ENCODE assay signal across 8 mouse cellular contexts in the genomic region with DNA sequence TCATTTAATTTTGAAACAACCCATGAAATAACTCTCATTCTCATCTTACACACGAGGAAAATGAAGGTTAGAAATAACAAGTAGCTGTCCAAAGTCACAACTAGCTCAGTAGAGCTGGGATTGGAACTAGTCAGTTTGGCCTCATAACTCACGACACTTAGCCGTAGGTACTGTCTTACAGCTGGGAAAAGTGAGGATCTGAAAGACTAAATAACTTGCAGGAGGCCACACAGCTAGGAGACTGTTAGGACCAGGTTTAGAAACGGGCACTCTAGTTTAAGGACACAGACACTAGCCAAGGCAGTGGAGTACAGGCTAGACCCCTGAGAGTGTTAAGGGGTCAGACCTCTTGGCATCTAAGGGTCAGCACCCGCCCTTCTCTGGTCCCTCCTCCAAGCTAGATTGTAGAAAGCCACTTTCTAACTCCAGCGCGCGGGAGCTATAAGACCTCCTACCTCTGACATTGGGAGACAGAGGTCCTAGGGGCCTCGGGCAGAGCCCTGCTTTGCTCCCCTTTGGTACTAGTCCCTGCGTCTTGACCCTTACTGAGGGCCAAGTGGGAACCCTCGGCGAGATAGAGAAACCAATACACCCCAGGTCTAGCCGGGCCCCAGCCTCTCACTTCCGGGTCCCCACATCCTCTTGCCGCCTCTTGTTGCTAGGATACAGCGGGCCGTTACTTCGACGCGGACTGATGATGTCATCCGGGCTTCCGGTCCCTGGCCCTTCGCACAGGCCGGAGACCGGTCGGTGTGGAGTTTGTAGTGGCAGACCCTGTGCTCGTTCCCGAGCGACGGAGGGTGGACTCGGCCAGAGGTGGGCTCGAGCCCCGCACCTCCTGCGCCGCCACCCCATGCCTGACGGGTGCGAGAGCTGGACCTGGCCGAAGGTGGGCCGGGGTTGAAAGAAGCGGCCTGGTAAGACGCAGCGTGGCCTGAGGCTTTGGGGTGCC. TPM values are rescaled to one million over a fixed set of nuclear protein-coding genes. Genes with fewer than 3 reads are reported as not detected.
DNase-seq lines count a peak whose midpoint lies in the region; ATAC-seq and TF ChIP-seq lines count a peak whose summit lies in the region.

A gene (minus strand): TSS at position 678 of the 952 bp plus-strand sequence.
A gene (plus strand): TSS at position 703 of the 952 bp plus-strand sequence.

- H3K4me3 ChIP-seq in ES-Bruce4 (ENCODE audit: low read depth, low read length): peak within 1 kb of the TSS; percentile 97
- H3K4me3 ChIP-seq in forebrain, embryonic 14.5 days (ENCODE audit: low read depth, low read length): peak within 1 kb of the TSS; percentile 95
- peak within 1 kb of the TSS; percentile 84 for H3K4me3 ChIP-seq in neural tube, embryonic 15.5 days (replicated peaks)

- peak within 1 kb of the TSS; percentile 95 for H3K4me2 ChIP-seq in forebrain, embryonic 14.5 days (ENCODE audit: low read length)
- H3K4me2 ChIP-seq in neural tube, embryonic 15.5 days: peak within 1 kb of the TSS; percentile 93

- TF ChIP-seq POLR2A in ES-Bruce4 (IDR thresholded peaks at IDR 0.05; ENCODE audit: insufficient read depth, low read length): peak; percentile 54

- peaks cover 2% of the 10 kb centered on the region for H3K4me1 ChIP-seq in ES-Bruce4 (ENCODE audit: control insufficient read depth, insufficient read depth, low read length)
- peaks cover 15% of the 10 kb centered on the region for H3K4me1 ChIP-seq in forebrain, embryonic 14.5 days (ENCODE audit: control insufficient read depth, insufficient read depth, low read length)
- peaks cover 49% of the 10 kb centered on the region for H3K4me1 ChIP-seq in neural tube, embryonic 15.5 days

- no peak within 1 kb of the TSS for H3K27ac ChIP-seq in ES-Bruce4 (ENCODE audit: insufficient read depth, low read length)
- H3K27ac ChIP-seq in forebrain, embryonic 14.5 days (ENCODE audit: low read depth, low read length): no peak within 1 kb of the TSS
- H3K27ac ChIP-seq in neural tube, embryonic 15.5 days (replicated peaks): peak within 1 kb of the TSS; percentile 33; the same call in 1 of the 2 replicates

- no peak for TF ChIP-seq EP300 in ES-Bruce4 (IDR thresholded peaks at IDR 0.05; ENCODE audit: insufficient read depth, low read depth, low read length)

- H3K36me3 ChIP-seq in ES-Bruce4 (ENCODE audit: control insufficient read depth, insufficient read depth, low read length, poor library complexity, severe bottlenecking): peaks cover 24% of the 10 kb centered on the region
- H3K36me3 ChIP-seq in forebrain, embryonic 14.5 days (ENCODE audit: control insufficient read depth, insufficient read depth, low read length): peaks cover 34% of the 10 kb centered on the region
- H3K36me3 ChIP-seq in neural tube, embryonic 15.5 days: peaks cover 23% of the 10 kb centered on the region

- intact Hi-C loops in heart, postnatal 14 days (cut with DNase I): loop anchor here (2.0 kb wide), 1 partner anchor 18 kb away; a partner anchor contains a TSS

- no peaks in the 10 kb centered on the region for H3K9me3 ChIP-seq in ES-Bruce4 (replicated peaks; ENCODE audit: control insufficient read depth, insufficient read depth, low read length, poor library complexity, severe bottlenecking)
- H3K9me3 ChIP-seq in forebrain, embryonic 14.5 days (replicated peaks; ENCODE audit: control insufficient read depth, low read length): no peaks in the 10 kb centered on the region
- H3K9me3 ChIP-seq in neural tube, embryonic 15.5 days (replicated peaks): no peaks in the 10 kb centered on the region

- H3K27me3 ChIP-seq in ES-Bruce4 (ENCODE audit: control insufficient read depth, insufficient read depth, low read length, poor library complexity, severe bottlenecking): no peaks in the 10 kb centered on the region
- no peaks in the 10 kb centered on the region for H3K27me3 ChIP-seq in forebrain, embryonic 14.5 days (replicated peaks; ENCODE audit: control insufficient read depth, insufficient read depth, low read length)
- H3K27me3 ChIP-seq in neural tube, embryonic 15.5 days (replicated peaks): 0 out of 2 replicates have a peak, but pooled peaks cover 2% of the 10 kb centered on the region

- peak within 1 kb of the TSS; percentile 79 for H3K9ac ChIP-seq in ES-Bruce4 (ENCODE audit: low read depth, poor library complexity, severe bottlenecking)
- peak within 1 kb of the TSS; percentile 96 for H3K9ac ChIP-seq in forebrain, embryonic 14.5 days (ENCODE audit: low read length)
- peak within 1 kb of the TSS; percentile 86 for H3K9ac ChIP-seq in neural tube, embryonic 15.5 days (replicated peaks)

- peak; percentile 89 for ATAC-seq in cerebellum, adult (ENCODE audit: insufficient number of reproducible peaks, low FRiP score, low TSS enrichment)
- peak; percentile 98 for ATAC-seq in forebrain, embryonic 14.5 days
- peak; percentile 94 for ATAC-seq in neural tube, embryonic 15.5 days (ENCODE audit: low FRiP score)

- 6% methylated on average over 42 of the region's 42 CpGs for WGBS in forebrain, embryonic 14.5 days
- WGBS in neural tube, embryonic 15.5 days: 6% methylated on average over 42 of the region's 42 CpGs

- no peak for TF ChIP-seq CTCF in ES-Bruce4 (IDR thresholded peaks at IDR 0.05; ENCODE audit: low read depth, low read length)

- DNase-seq in forebrain, embryonic 14.5 days (ENCODE audit: low spot score): peak; percentile 98
- DNase-seq in heart, postnatal 14 days: peak; percentile 95 to 98
- DNase-seq in layer of hippocampus, adult 11-12 months (ENCODE audit: low spot score): peak; percentile 98
- DNase-seq in lung, adult 18-20 months: peak; percentile 96 to 97
- peak; percentile 97 for DNase-seq in testis, postnatal 14 days (ENCODE audit: low spot score)

RNA-seq across cellular contexts. Expression of the first gene that starts in this region (rescaled TPM):
- polyA plus RNA-seq in ES-Bruce4 (2011; ENCODE audit: insufficient read depth, insufficient read length, low read depth, missing spikeins): 5.1 and 10.6 TPM in 2 replicates
- polyA plus RNA-seq in forebrain, embryonic 14.5 days (2014; fragmentation: Nextera tagmentation; extraction: Ambion mirVana): 13.0 and 14.3 TPM in 2 replicates
- 1 to 10 TPM; 5.2 to 6.7 TPM for total RNA-seq in heart, postnatal 14 days (2021)
- 16.2 and 17.5 TPM in 2 replicates for polyA plus RNA-seq in neural tube, embryonic 15.5 days (2015; fragmentation: Nextera tagmentation; extraction: Ambion mirVana)

RNA-seq across cellular contexts. Expression of the second gene that starts in this region (rescaled TPM):
- 27.8 and 37.4 TPM in 2 replicates for polyA plus RNA-seq in ES-Bruce4 (2011; ENCODE audit: insufficient read depth, insufficient read length, low read depth, missing spikeins)
- polyA plus RNA-seq in forebrain, embryonic 14.5 days (2014; fragmentation: Nextera tagmentation; extraction: Ambion mirVana): 116 and 130 TPM in 2 replicates
- total RNA-seq in heart, postnatal 14 days (2021): 10 to 100 TPM; 55.9 to 58.1 TPM
- polyA plus RNA-seq in neural tube, embryonic 15.5 days (2015; fragmentation: Nextera tagmentation; extraction: Ambion mirVana): 158 and 159 TPM in 2 replicates
